Mouse (Mus musculus) urinary bladder, postnatal 25 days (tissue): Measurements from ENCODE around the gene Celf5.
A peak's percentile ranks its signal among the peaks of the same experiment; 100 is the strongest.

Experiments used
- DNase-seq: peaks from one replicate; pipeline ENCODE4 v3.0.0; 2022; ENCODE audit warnings: low spot score

Gene Celf5

DNA sequence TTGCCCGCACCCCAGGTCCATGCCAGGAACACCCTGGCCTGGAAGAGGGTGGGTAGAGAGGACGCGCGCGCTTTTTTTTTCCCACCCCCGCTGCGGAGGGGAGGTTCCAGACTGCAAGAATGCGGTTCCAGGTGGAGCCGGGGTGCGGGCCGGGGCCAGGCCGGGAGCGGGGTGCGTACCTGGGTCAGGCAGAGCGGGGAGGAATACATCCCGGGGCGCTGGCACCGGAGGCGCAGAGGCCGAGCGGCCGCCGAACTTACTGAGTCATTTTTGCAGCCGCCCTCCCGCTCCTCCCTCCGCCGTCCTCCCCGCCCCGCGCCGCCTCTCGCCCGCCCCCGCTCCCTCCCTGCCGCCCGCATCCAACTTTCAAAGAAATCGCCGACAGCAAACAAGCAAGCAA, 55.6 kb downstream of the Celf5 start:
- peak; percentile 73 for DNase-seq

DNA sequence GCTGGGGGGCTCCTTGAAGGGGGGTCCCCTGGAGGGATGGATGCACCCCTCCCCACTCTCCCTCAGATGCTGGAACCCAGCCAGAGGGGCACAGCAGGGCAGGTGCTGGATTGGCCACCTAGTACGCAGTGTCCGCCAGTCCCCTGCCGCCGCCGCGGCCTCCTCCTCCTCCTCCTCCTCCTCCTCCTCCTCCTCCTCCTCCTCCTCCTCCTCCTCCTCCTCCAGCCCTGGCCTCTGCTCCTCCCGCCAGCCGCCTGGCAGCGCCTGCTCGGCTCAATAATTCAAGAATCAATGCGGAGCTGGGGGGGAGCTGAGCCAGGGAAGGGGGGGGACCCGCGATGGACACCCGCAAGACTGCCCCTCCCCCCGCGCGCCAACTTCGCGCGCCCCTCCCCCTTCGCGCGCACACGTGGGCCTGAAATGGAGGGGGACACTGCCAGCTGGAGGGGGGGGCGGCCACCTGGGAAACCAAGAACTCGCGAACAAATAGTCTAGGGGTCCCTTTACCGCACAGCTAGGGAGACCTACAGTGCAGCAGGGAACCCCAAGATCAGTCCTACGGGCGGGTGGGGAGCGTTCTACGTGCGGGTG, 56.3 kb downstream of the Celf5 start:
- DNase-seq = peak; percentile 27

DNA sequence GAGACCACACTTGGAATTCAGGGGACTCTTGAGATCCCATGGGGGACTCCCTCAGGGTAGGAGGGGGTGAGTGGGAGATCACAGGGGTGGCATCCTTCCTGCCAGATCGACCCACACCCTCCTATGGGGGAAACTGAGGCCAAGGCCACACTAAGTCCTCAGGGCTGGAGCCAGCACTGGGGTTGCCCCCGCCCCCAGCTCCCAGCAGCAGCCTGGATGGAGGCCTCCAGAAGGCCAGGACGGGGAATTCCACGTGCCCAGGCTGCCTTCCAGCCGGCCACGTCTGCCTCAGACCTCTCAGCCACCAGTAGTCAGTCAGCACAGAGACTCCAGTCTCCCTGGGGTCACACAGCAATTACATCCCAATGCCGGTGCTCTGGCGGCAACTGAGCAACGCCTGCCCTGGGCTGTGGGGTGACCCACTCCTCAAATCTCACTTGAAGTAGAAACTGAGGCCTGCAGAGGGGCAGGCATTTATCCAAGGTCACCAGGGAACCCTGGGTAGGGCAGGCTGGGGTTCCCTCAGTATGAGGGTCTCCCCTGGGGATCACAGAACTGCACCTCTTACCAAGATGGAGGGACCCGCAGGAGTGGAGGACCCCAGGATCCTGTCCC, 57.2 kb downstream of the Celf5 start:
- DNase-seq = peak; percentile 44

DNA sequence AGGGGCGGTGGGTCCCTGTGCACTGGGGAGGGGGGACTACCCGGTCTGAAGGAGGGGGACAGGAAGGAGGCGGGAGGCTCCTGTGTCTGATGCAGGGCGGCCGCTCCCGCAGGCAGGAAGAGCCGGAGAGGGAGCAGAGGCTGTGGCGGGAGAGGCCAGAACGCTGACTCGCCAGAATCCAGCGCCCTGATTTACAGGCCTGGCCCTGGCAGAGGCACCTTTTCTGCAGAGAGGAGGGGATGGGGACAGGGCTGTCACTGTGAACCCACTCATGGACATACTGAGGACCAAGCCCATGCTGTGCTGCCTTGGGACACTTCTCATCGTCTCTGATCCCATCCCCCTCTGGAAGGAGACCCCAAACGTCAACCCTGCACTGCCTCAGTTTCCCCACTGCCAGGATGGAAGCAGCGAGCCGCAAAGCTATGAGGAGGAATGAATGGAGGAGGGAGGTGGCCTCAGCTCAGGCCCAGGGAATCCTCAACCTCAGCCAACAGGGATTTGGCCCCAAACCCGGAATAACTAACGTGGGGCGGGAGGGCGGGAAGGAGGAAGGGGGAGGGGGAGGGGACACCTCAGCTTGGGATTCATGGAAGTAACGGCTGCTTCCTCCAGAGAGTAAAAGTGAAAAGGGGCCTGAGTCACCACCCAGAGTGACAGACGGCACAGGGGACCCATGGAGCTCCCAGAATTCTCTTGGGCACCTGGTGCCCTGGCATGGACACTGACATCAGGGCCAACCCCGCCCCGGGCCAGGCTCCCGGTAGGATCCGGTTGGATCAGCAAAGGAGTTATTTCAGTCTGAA, 58.1 kb downstream of the Celf5 start:
- DNase-seq = peak; percentile 24

DNA sequence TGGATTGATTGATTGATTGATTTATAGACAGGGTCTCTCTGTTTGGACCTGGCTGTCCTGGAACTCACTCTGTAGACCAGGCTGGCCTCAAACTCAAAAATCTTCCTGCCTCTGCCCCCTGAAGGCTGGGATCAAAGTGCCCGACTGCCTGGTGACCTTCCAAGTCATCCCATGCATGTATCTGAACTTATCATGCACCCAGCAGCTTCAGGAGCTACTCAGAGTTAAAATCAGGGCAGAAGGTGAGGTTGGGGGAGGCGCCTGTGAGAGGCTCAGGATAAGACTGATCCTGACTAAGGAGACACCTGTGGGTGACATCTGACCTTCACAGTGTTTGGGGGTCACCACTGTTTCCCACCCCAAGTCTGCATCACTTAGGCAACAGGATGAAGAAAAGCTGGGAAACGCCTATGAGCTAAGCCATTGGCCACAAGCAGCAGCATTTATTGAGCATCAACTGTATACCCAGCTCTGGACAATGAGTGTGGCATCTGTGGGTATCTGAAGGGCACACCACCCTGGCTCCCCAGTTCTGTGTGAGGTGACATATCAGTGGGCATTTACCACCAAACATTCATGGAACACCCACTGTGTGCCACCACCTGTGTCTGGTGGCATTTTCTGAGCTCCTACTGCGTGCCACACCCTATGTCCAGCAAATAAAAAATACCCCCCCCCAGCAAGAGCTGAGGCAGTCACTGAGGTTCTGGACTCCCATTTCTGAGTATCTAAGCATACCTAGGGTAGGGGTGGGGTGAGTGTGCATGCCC, 58.8 kb downstream of the Celf5 start:
- DNase-seq = peak; percentile 1

DNA sequence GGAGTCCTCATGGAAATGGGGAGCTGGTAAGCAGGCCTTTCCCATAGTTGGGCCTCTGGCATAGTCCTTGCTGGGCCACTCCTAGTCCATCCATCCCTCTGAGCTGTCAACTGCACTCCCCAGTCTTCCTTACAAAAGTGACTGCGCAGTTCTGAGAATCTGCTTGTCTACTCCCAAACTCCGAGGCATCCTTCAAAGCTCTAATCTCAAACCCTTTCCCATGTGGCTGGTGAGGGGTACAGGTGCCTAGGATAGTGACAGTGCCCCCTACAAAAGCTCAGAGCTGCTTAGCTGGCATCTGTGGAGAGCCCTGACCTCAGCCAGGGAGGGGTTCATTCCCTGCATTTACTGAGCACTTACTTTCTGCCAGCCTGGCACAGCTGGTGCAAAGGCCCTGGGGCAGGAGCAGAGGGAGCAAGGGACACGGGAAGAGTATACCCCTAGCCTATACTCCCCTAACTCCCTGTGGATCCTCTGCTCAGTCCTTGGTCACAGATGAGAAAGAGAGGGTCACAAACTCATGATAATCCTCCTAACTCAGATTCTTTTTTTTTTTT, 59.8 kb downstream of the Celf5 start:
- DNase-seq = no peak

DNA sequence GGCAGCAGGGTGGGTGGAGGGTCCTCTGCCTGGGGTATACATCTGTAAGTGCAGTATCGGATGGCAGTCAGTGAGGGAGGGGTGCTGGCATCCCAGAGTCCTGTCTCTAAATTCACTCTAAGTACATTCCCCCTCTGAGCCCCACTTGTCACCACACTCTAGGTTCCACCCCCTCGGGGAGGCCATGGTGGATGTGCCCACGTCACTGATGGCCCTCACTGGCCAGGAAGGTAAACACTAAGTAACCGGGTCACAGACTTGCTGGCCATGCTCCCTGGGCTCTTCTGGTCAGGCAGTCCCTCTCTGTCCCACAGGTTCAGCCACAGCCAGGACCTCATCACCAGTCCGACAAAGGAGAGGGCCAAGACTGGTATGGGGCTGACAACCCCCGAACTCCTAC, 60.3 kb downstream of the Celf5 start:
- no peak for DNase-seq

DNA sequence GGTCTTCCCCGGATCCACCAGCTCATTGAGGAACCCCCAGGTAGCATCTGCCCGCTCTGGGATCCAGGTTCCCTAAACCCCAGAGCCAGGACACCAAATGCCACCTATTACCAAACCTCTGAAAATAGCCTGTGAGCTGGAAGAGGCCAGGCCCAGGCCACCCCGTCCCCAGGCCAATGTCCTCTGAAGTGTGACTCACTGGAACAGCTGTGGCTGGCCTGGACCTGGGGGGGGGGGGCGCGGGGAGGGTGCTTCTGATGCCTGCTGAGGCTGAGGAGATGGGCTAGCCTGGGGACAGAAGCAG, 60.8 kb downstream of the Celf5 start:
- peak; percentile 2 for DNase-seq

DNA sequence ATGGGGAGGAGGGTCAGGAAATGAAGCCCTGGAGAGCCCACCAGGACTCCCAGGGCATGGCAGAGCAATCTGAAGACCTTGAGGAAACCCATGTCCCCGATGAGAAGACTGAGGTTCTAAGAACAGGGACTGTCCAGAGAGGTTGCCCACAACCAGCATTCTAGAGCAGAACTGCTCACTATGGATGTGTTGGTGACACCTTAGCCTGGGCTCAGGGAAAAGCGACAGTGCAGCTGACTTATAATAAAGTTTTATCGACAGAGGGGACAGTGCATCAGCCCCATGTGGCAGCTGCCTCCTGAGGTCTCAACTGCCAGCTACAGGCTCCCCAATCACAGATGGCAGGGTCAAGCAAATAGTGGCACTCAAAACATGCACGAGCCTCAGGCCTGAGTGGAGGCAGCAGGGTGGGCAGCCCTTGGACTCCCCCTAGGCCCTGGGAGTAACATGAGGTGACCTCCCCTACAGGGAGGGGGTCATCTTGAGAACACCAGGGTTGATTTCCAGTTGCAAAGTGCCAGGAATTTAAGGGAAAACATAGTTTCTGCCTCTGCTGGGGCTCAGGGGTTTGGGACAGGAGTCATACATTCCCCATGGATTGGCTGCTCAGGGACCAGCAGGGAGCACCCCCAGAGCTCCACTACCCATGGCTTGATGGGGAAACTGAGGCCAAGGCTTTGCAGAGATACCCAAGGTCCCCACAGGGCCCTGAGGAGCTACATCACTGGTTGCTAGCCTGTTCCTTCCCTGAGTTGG, 61.3 kb downstream of the Celf5 start:
- no peak for DNase-seq

DNA sequence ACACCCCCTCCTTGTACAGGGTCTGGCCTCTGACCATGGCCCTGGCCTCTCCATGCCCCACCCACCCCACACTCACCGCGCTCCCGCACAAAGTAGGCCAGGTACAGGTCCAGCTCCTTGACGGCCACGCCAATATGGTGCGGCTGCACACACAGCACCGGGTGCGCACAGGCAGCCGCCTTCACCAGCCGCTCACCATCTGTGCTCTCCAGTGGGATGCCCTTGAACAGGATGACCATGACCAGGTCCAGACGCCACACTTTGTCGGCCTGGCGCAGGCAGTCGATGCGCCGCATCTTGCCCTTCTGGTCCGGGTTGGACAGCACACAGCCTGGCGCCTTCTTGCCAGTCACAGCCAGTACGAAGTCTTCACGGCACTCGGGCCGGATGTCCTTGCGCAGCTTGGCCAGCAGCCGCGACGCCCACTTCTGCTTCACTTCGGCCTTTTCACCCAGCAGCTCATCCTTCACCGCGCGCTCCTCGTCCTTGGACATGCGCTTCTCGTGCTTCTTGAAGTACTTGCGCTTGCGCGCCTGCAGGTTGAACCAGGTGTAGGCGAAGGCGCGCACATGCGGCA, 62.2 kb downstream of the Celf5 start:
- peak; percentile 4 for DNase-seq

DNA sequence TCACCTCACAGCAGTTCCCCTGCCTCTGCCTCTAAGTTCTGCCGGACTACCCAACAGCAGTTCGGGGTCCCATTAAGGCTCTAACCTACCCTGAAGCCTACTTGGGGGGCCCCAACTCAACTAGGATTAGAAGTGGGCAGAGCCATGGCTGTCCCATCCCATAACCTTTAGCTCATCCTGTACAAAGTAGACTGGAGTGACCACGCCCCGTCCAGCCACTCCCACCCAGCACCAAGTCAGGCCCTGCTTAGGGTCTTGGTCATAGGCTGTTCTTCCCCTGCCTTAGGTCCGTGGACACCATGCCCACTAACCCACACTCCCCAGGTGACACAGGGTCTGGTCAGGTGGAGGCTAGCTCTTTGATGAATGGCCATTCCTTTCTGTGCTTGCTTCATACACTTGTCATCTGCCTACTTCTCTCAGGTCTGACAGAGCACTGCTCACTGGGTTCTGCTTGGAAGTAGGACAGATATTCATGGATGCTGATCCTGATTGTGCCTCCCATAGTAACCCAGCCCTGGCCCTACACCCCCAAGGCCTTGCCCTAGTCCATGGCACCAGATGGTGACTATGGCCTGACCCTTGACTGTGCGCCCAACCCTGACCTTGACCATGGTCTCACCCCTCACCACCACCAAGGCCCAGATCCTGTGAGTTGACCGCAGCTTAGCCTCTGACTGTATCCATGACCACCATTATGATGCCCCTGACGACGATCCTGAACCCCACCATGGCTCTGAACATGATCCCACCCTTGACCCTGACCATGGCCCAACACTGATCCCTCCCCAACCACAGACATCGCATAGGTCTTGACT, 63.2 kb downstream of the Celf5 start:
- no peak for DNase-seq

DNA sequence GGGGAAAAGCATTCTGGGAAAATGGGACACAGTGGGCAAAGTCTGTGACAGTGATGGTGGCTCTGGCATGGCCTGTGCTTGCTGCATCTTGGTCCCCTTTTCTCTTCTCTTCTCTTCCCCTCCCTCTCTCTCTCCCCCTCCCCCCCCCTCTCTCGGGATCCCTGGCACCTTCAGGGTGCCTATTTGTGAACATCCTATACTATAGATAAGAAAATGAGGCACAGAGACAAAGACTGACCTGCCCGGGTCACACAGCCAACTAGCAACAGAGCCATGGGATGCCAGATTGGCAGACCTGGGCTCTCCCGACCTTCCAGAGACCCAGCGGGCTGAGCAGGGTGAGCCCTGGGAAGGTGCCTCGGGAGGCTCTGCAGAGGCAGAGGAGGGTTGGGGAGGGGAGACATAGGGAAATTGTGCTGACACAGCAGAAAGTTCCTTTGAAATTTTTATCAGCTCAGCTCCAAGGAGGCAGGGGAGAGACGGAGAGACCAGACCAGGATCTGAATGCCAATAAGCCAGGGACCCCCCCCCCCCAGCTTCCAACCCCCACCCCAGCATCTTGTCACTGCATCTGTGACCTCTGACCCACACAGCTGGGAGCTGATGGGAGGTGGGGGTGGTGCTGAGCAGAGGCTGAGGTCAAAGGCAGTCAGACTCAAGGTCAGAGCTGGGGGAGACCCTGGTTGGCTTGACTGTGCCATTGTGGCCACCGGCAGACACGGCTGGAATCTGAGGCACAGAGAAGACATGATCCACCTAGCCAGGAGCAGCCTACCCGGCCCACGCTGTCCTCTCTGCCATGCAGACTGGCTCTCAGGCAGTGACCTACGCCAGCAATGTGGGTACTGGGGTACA, 64.1 kb downstream of the Celf5 start:
- no peak for DNase-seq

DNA sequence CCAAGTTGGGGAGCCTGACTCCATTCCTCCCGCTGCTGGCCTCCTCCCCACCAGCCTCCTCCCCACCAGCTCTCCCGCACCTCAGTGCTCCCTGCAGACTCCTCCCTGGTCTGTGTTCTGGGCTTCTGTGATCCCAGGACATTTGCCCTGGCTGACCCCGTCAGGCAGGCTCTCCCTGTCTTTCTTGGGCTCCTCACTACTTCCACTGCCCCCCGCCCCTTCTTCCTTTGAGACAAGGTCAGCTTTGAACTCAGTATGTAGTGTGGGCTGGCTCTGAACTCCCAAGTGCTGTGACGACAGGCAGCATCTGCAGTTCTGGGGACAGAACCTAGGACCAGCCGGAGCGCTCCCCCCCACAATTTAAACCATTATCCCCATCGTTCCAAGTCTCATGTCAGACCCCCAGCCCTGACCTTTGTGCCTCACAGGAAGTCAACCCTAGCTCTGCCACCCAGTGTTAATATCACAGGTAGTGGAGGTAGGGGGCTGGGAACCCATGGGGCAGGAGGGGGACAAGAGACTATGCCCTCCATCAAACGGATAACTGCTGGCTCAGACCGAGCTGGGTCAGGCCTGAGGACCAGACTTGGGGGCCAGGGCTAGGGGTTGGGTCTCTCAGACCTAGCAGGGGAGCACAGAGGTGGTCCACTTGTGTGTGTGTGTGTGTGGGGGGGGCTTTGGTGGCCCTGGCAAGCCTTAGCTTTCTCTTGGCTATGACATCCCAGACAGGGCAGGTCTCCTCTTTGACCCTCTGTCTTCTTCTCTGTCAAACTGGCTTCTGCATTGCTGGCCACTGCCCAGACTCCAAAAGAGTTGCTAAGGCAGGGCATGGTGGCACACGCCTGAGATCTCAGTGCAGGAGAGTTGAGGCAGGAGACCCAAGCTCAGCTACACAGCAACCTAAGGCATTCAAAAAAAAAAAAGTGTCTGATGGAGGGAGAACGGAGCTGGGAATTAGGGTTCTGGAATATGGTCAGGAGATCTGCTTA, 65.0 kb downstream of the Celf5 start:
- DNase-seq = no peak

DNA sequence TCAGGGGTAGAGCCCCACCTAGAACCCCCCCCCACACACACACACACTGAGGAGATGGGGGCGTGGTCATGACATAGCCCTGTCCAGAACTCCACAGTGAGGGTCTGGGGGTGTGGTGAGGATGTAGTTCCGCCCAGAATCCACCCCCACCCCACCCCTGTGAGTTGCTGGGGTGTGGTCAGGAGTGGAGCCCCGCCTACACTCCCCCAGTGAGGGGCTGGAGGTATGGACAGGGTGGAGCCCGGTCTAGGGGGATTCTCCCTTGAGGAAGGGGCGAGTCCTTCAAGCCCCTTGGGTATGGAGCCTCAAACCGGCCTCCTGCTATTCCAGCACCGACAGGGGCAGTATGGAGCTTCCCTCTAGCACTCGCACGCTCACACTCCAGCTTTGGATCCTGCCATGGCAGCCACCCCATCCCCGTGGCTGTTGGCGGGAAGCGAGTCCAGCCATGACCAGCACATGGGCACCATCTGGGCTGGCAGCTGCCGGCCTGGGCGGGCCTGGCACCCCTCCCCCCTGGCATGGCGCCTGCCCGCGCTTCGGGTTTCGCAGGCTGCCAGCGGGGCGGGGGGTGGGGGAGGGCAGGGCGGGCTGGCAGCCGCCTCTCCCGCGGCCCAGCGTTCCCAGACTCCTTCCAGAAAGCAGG, 65.8 kb downstream of the Celf5 start:
- peak; percentile 72 for DNase-seq

DNA sequence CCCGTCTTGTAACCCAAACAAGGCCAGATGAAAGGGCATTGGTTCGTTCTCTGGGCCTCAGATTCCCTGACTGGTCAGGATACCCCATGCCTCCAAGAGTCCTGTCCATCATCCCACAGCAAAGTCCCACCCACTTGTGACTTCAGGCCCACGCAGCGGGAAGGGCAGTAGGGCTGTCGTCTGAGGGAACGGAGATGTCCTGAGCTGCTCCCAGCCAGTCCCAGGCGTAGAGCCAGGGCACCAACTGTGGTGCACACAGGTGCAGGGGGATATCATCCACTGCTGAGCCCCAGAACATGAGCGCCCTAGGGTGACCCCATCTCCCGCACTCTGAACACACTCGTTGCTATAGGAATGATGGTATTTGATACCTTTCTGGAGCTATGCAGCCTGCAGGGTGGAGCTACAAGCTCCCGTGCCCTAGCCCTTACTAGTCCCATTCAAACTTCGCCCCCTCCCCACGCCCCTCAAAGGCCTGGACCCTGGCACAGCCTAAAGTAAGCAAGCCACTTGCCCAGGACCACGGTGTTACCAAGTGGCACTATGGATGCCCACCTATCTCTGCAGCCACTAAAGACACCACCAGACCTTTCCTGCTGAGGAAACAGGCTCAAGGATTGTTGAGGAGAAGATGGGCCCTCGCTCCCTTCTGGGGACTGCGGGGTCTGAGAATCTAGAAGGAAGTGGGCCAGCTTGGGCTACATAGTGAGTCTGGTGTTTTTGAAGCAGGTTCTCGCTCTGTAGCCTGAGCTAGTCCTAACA, 66.8 kb downstream of the Celf5 start:
- no peak for DNase-seq

DNA sequence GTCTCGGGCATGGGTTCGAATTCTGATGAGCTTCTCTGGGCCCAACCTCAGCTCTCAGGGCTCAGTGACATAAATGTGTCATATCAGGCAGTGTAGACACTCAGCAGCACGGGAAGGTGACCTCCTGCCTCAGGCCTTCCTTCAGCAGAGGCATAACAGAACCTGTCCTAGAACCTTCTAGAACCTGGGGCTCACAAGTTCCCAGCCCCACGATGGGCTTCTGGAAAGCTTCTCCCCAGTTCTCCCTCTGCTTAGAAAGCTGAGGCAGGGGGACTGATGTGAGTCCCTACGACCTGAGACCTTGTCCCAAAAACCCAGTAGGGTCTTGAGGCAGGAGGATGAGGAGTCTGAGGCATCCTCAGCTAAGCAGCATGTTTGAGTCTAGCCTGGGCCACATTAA, 67.4 kb downstream of the Celf5 start:
- DNase-seq = no peak

DNA sequence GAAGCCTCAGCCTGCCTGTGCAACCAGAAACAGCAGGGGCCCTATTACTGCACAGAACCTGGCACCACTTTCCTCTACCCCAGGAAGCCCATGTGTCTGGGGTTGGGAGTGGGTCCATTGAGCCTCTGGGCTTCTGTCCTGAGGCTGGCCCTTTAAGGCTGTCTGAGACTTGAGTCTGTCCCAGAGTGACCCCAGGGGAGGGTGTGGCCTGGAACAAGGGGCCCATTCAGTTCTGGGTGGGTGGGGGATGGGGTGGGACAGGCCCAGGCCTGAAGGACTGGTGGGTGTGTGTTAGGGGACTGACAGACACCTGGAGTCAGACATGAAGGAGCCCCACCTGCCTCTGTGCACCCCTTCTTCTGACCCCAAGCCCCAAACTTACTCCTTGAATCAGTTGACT, 67.8 kb downstream of the Celf5 start:
- no peak for DNase-seq
